Mouse (Mus musculus): ENCODE results near the gene Ptprd.
"Not testable (repeated sequence)": the region's sequence is repeated elsewhere in the genome, so short reads cannot be mapped to it uniquely, and the experiment has no call there.

Gene Ptprd

GRCm38 (mm10) chr4:76438496-76439079 is 1773.2 kb downstream of the Ptprd start:
- DNase-seq: no peak

GRCm38 (mm10) chr4:76438068-76438467 is 1773.7 kb downstream of the Ptprd start:
- no peak for DNase-seq

- DNase-seq: no peak
Observed at GRCm38 (mm10) chr4:76435920-76436319, 1775.8 kb downstream of the Ptprd start.

- no peak for DNase-seq
Observed at GRCm38 (mm10) chr4:76429769-76430168, 1782.0 kb downstream of the Ptprd start.

- DNase-seq: not testable (repeated sequence)
Observed at GRCm38 (mm10) chr4:76427036-76427435, 1784.7 kb downstream of the Ptprd start.

GRCm38 (mm10) chr4:76425230-76425575 is 1786.6 kb downstream of the Ptprd start:
- DNase-seq: no peak

- DNase-seq: no peak
Observed at GRCm38 (mm10) chr4:76424324-76425229, 1787.2 kb downstream of the Ptprd start.

- DNase-seq: no peak
Observed at GRCm38 (mm10) chr4:76422113-76422512, 1789.6 kb downstream of the Ptprd start.

GRCm38 (mm10) chr4:76419641-76420040 is 1792.1 kb downstream of the Ptprd start:
- no peak for DNase-seq

GRCm38 (mm10) chr4:76417676-76418075 is 1794.1 kb downstream of the Ptprd start:
- DNase-seq: no peak

- DNase-seq: no peak
Observed at GRCm38 (mm10) chr4:76415624-76416023, 1796.1 kb downstream of the Ptprd start.

GRCm38 (mm10) chr4:76414591-76414990 is 1797.2 kb downstream of the Ptprd start:
- DNase-seq: no peak

GRCm38 (mm10) chr4:76410053-76410452 is 1801.7 kb downstream of the Ptprd start:
- no peak for DNase-seq

- DNase-seq: no peak
Observed at GRCm38 (mm10) chr4:76409159-76409558, 1802.6 kb downstream of the Ptprd start.

GRCm38 (mm10) chr4:76405862-76406454 is 1805.8 kb downstream of the Ptprd start:
- DNase-seq: no peak

GRCm38 (mm10) chr4:76403219-76403618 is 1808.5 kb downstream of the Ptprd start:
- DNase-seq: no peak

- DNase-seq: no peak
Observed at GRCm38 (mm10) chr4:76387887-76388286, 1823.9 kb downstream of the Ptprd start.

- no peak for DNase-seq
Observed at GRCm38 (mm10) chr4:76386978-76387824, 1824.6 kb downstream of the Ptprd start.

- DNase-seq: no peak
Observed at GRCm38 (mm10) chr4:76385818-76386217, 1825.9 kb downstream of the Ptprd start.

GRCm38 (mm10) chr4:76380312-76380917 is 1831.3 kb downstream of the Ptprd start:
- no peak for DNase-seq

- DNase-seq: no peak
Observed at GRCm38 (mm10) chr4:76370041-76370880, 1841.5 kb downstream of the Ptprd start.

- no peak for DNase-seq
Observed at GRCm38 (mm10) chr4:76369101-76369500, 1842.7 kb downstream of the Ptprd start.

Data from thymus, postnatal 36 days (tissue).